Mouse (Mus musculus) spleen, adult 2 months (tissue): ENCODE results near the gene Ppp2r1b. TPM values are rescaled to one million over a fixed set of nuclear protein-coding genes. Genes with fewer than 3 reads are reported as not detected.

ENCODE experiments used
- DNase-seq, 2 experiments: peaks; one replicate each; pipeline versions ENCODE4 v3.0.0 to v3.0.0-alpha.2; 2012 to 2021; ENCODE audit warnings: low spot score in 2 of 2, low read depth in 1 of 2
- H3K27ac ChIP-seq: fragments of 200-500 bp; 2 replicates; pipeline ENCODE4 v1.5.1; 2012; ENCODE audit warnings: low read length, inconsistent platforms; ENCODE audit not compliant: insufficient read depth
- H3K27me3 ChIP-seq: fragments of 200-500 bp; 2 replicates; pipeline ENCODE4 v1.6.1; 2012; ENCODE audit warnings: mild to moderate bottlenecking, moderate library complexity, low read length, inconsistent platforms; ENCODE audit not compliant: control insufficient read depth, insufficient read depth
- H3K36me3 ChIP-seq: fragments of 200-500 bp; 2 replicates; pipeline ENCODE4 v1.6.1; 2012; ENCODE audit warnings: mild to moderate bottlenecking, low read length, inconsistent platforms; ENCODE audit not compliant: control insufficient read depth, insufficient read depth
- H3K4me1 ChIP-seq: fragments of 200-500 bp; 2 replicates; pipeline ENCODE4 v1.6.1; 2011; ENCODE audit warnings: inconsistent platforms; ENCODE audit not compliant: control insufficient read depth, insufficient read depth, insufficient read length
- H3K4me3 ChIP-seq: fragments of 200-500 bp; 2 replicates; pipeline ENCODE4 v1.5.1; 2011; ENCODE audit warnings: mild to moderate bottlenecking, inconsistent platforms; ENCODE audit not compliant: insufficient read depth, insufficient read length; ENCODE audit errors: extremely low read depth
- CTCF ChIP-seq: fragments of 200-500 bp; IDR thresholded peaks from 2 replicates; pipeline ENCODE4 v1.5.1; 2011; ENCODE audit warnings: mild to moderate bottlenecking, inconsistent platforms; ENCODE audit not compliant: insufficient read depth, insufficient read length, insufficient replicate concordance; ENCODE audit errors: extremely low read depth
- POLR2A ChIP-seq: fragments of 200-500 bp; IDR thresholded peaks from 2 replicates; pipeline ENCODE4 v1.6.1; 2011; ENCODE audit warnings: low read depth, low read length, inconsistent platforms
- WGBS: fragments of 180-500 bp; shearing (Covaris S2); methylation state at CpG from one replicate; pipeline ENCODE4 v1.1.7; 2018; 5-methylcytosine and 5-hydroxymethylcytosine counted together
- polyA plus RNA-seq: library from polyadenylated mRNA; depleted of rRNA; stranded (reverse); fragments of >200 nt; gene quantifications from 2 replicates; pipeline ENCODE4 v1.2.3, GENCODE M21; 2012

Ppp2r1b gene
- polyA plus RNA-seq, 1 experiment = 10.2 TPM

DNA sequence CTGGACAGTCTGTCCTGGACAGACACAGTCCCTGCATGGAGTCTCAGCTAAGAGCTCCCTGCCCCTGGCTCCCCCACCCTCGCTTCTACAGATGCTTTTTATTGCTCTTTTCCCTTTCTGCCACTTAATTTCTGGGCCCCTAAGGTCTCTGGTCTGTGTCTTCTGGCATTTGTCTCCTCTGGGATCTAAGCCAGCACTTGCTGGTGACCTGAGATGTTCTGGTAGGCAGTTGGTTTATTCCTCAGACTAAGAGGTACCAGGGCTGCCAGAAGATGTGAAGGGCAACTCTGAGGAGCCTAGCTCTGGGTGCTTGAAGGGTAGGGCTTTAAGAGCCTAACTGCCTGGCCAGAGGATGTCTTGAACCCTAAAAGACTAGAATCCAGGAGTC, 40.5 kb downstream of the Ppp2r1b start:
- 89% methylated on average over 1 of the region's 1 CpGs for WGBS
- Histone ChIP-seq H3K27ac (no peak overlapping the region), H3K4me1 (no peaks in the 10 kb centered on the region), H3K4me3 (no peak overlapping the region), H3K27me3 (no peaks in the 10 kb centered on the region), H3K36me3 (no peaks in the 10 kb centered on the region)
- no peak for DNase-seq
- TF ChIP-seq POLR2A (no peak), CTCF (no peak)

DNA sequence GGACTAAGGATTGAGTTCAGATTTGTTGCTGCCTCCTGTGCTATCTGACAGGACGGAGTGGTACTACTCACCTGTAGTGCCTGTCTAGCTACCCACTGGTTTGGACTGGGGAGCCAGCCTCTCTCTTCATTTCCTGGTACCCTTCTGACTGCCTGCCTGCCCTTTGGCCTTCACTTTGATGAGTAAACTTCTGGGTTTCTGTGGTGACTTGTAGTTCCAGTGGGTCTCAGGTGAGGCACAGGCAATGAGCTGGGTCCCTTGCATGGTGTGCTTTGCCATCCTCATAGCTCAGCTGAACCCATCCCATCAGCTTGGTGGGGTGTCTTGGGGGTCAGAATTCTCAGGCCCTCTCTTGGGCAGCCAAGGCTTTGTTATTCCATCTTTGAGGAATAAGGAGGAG, 41.8 kb downstream of the Ppp2r1b start:
- TF ChIP-seq CTCF (no peak), POLR2A (no peak)
- DNase-seq = no peak
- no peaks in the 10 kb centered on the region for H3K27me3 ChIP-seq
- H3K36me3 ChIP-seq = peaks cover 5% of the 10 kb centered on the region; the same call in 1 of the 2 replicates
- H3K4me3 ChIP-seq = no peak overlapping the region
- H3K4me1 ChIP-seq = no peaks in the 10 kb centered on the region
- H3K27ac ChIP-seq = no peak overlapping the region
- 97% methylated on average over 1 of the region's 1 CpGs for WGBS

- Histone ChIP-seq H3K27ac (no peak overlapping the region), H3K4me1 (no peaks in the 10 kb centered on the region), H3K36me3 (peaks cover 5% of the 10 kb centered on the region; the same call in 1 of the 2 replicates), H3K27me3 (no peaks in the 10 kb centered on the region), H3K4me3 (no peak overlapping the region)
- no peak for TF ChIP-seq POLR2A
- no peak for TF ChIP-seq CTCF
- DNase-seq = no peak
- WGBS = 77% methylated on average over 4 of the region's 4 CpGs
Measured at GRCm38 (mm10) chr9:50887351-50887750, 42.2 kb downstream of the Ppp2r1b start.

- WGBS = 89% methylated on average over 6 of the region's 6 CpGs
- Histone ChIP-seq H3K27me3 (no peaks in the 10 kb centered on the region), H3K4me1 (no peaks in the 10 kb centered on the region), H3K27ac (no peak overlapping the region), H3K36me3 (peaks cover 5% of the 10 kb centered on the region), H3K4me3 (no peak overlapping the region)
- TF ChIP-seq POLR2A (no peak), CTCF (no peak)
- DNase-seq = no peak
Measured at GRCm38 (mm10) chr9:50889211-50889610, 44.1 kb downstream of the Ppp2r1b start.

DNA sequence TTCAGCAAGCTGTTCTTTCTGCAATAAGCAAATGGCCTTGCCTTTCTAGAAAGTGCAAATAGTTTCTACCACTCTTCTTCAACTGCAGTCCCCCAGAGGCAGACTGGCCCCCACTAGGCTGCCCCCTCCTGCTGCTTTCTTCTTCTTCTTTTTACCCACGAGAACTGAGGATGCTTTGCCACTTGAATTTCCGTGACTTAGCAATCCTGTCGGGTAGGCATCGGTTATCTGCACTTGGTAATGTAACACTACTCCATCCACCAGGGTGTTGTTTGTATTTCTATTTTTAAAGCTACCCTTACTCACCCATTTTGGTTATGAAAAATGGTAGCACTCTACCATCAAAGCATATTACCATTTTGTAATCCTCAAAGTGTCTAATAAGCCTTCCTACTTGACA, 44.9 kb downstream of the Ppp2r1b start:
- 80% methylated on average over 4 of the region's 4 CpGs for WGBS
- no peak for DNase-seq
- no peak overlapping the region for H3K4me3 ChIP-seq
- TF ChIP-seq CTCF = no peak
- no peak for TF ChIP-seq POLR2A
- no peak overlapping the region for H3K27ac ChIP-seq
- H3K4me1 ChIP-seq = no peaks in the 10 kb centered on the region
- no peaks in the 10 kb centered on the region for H3K27me3 ChIP-seq
- peaks cover 5% of the 10 kb centered on the region for H3K36me3 ChIP-seq

- Histone ChIP-seq H3K4me1 (no peaks in the 10 kb centered on the region), H3K4me3 (no peak overlapping the region), H3K27me3 (no peaks in the 10 kb centered on the region), H3K36me3 (peaks cover 9% of the 10 kb centered on the region), H3K27ac (no peak overlapping the region)
- 92% methylated on average over 3 of the region's 3 CpGs for WGBS
- DNase-seq = no peak
- TF ChIP-seq POLR2A = no peak
- no peak for TF ChIP-seq CTCF
Measured at GRCm38 (mm10) chr9:50890494-50891090, 45.5 kb downstream of the Ppp2r1b start.

GRCm38 (mm10) chr9:50893665-50894064, 48.6 kb downstream of the Ppp2r1b start:
- Histone ChIP-seq H3K27ac (no peak overlapping the region), H3K4me3 (no peak overlapping the region), H3K36me3 (peaks cover 27% of the 10 kb centered on the region), H3K27me3 (no peaks in the 10 kb centered on the region), H3K4me1 (no peaks in the 10 kb centered on the region)
- TF ChIP-seq CTCF (no peak), POLR2A (no peak)
- no peak for DNase-seq
- WGBS = 97% methylated on average over 4 of the region's 4 CpGs
